5 mouse cellular contexts compared by ENCODE assay signal in genomic region chr17:47654346-47654745, GRCm38 (mm10). TPM values are rescaled to one million over a fixed set of nuclear protein-coding genes. Genes with fewer than 3 reads are reported as not detected.
DNase-seq lines count a peak whose midpoint lies in the region; ATAC-seq and TF ChIP-seq lines count a peak whose summit lies in the region.
"Not testable (repeated sequence)": the region's sequence is repeated elsewhere in the genome, so short reads cannot be mapped to it uniquely, and the experiment has no call there.
"Had no signal": no experiment of that assay in that cellular context is flagged by ENCODE, and none has a peak within 500 bp of the region (broad histone marks: within the 10 kb centered on the region; RNA-seq: fewer than 3 reads in every experiment).

No protein-coding gene starts in this region.

- TF ChIP-seq EP300 in stomach, postnatal 0 days (optimal IDR thresholded peaks at IDR 0.05): not testable (repeated sequence)

- H3K27me3 ChIP-seq in heart, embryonic 10.5 days (ENCODE audit: insufficient read depth, poor library complexity, severe bottlenecking); stomach, postnatal 0 days (ENCODE audit: control insufficient read depth, insufficient read depth, low read length): not testable (repeated sequence)

- H3K4me1 ChIP-seq in heart, embryonic 10.5 days; stomach, postnatal 0 days (replicated peaks; ENCODE audit: control insufficient read depth, insufficient read depth): not testable (repeated sequence)

- ATAC-seq in stomach, postnatal 0 days (ENCODE audit: low FRiP score, low TSS enrichment): peak; percentile 65

- 94% methylated on average over 8 of the region's 8 CpGs for WGBS in heart, embryonic 10.5 days
- WGBS in stomach, postnatal 0 days: 93% methylated on average over 8 of the region's 8 CpGs

- not testable (repeated sequence) for H3K9me3 ChIP-seq in heart, embryonic 10.5 days; stomach, postnatal 0 days (ENCODE audit: control insufficient read depth, low read length)

- H3K4me2 ChIP-seq in stomach, postnatal 0 days (replicated peaks; ENCODE audit: low read depth): not testable (repeated sequence)

- not testable (repeated sequence) for H3K4me3 ChIP-seq in heart, embryonic 10.5 days; stomach, postnatal 0 days (ENCODE audit: low read depth, low read length)

- not testable (repeated sequence) for TF ChIP-seq CTCF in stomach, postnatal 0 days (IDR thresholded peaks at IDR 0.05; ENCODE audit: low read depth)

- H3K27ac ChIP-seq in heart, embryonic 10.5 days; stomach, postnatal 0 days (replicated peaks): not testable (repeated sequence)

- H3K9ac ChIP-seq in stomach, postnatal 0 days (ENCODE audit: low read length): not testable (repeated sequence)

- not testable (repeated sequence) for H3K36me3 ChIP-seq in heart, embryonic 10.5 days; stomach, postnatal 0 days (ENCODE audit: control insufficient read depth, insufficient read depth, low read length)

- DNase-seq in heart, adult 11 months: peak; percentile 52
- DNase-seq in heart, embryonic 10.5 days (ENCODE audit: low spot score): peak; percentile 56
- DNase-seq in stomach, postnatal 0 days (ENCODE audit: low spot score): not testable (repeated sequence)

RNA-seq across cellular contexts. Expression of gene Usp49, which starts 23.9 kb away (rescaled TPM):
- 3.2 and 4.5 TPM in 2 replicates for polyA plus RNA-seq in heart, embryonic 10.5 days (2016; fragmentation: Nextera tagmentation; extraction: Ambion mirVana)
- 1.9 and 2.1 TPM in 2 replicates for polyA plus RNA-seq in stomach, postnatal 0 days (2015; fragmentation: Nextera tagmentation; extraction: Ambion mirVana)

RNA-seq across cellular contexts. Expression of gene Tomm6, which starts 33.8 kb away (rescaled TPM):
- 320 and 356 TPM in 2 replicates for polyA plus RNA-seq in heart, embryonic 10.5 days (2016; fragmentation: Nextera tagmentation; extraction: Ambion mirVana)
- 353 and 386 TPM in 2 replicates for polyA plus RNA-seq in stomach, postnatal 0 days (2015; fragmentation: Nextera tagmentation; extraction: Ambion mirVana)

RNA-seq across cellular contexts. Expression of gene Frs3, which starts 34.5 kb away (rescaled TPM):
- polyA plus RNA-seq in heart, embryonic 10.5 days (2016; fragmentation: Nextera tagmentation; extraction: Ambion mirVana): 4.6 and 5.2 TPM in 2 replicates
- 2.3 and 2.7 TPM in 2 replicates for polyA plus RNA-seq in stomach, postnatal 0 days (2015; fragmentation: Nextera tagmentation; extraction: Ambion mirVana)
- polyA plus RNA-seq: activated CD4-positive, CD25-positive, alpha-beta regulatory T cell, adult 4 months had no signal

RNA-seq across cellular contexts. Expression of gene Gm21981, which starts 39.9 kb away (rescaled TPM):
- 0.14 and 0.16 TPM in 2 replicates for polyA plus RNA-seq in heart, embryonic 10.5 days (2016; fragmentation: Nextera tagmentation; extraction: Ambion mirVana)
- polyA plus RNA-seq in stomach, postnatal 0 days (2015; fragmentation: Nextera tagmentation; extraction: Ambion mirVana): 0.16 TPM in 1 of 2 replicates, not detected in the other
- polyA plus RNA-seq: activated CD4-positive, CD25-positive, alpha-beta regulatory T cell, adult 4 months; CD4-positive, CD25-positive, alpha-beta regulatory T cell, adult 4 months had no signal

RNA-seq across cellular contexts. Expression of gene Prickle4, which starts 40.2 kb away (rescaled TPM):
- 0.79 TPM in 1 of 2 replicates, not detected in the other for polyA plus RNA-seq in heart, embryonic 10.5 days (2016; fragmentation: Nextera tagmentation; extraction: Ambion mirVana)
- 0.19 and 0.51 TPM in 2 replicates for polyA plus RNA-seq in stomach, postnatal 0 days (2015; fragmentation: Nextera tagmentation; extraction: Ambion mirVana)
- polyA plus RNA-seq: activated CD4-positive, CD25-positive, alpha-beta regulatory T cell, adult 4 months; CD4-positive, CD25-positive, alpha-beta regulatory T cell, adult 4 months had no signal
